Mouse (Mus musculus) heart, postnatal 0 days (tissue): ENCODE results near the gene Arid1a.

Source experiments
- CTCF ChIP-seq: IDR thresholded peaks from 2 replicates; pipeline ENCODE4 v1.5.1; 2016; ENCODE audit warnings: antibody characterized with exemption, control low read depth, low read depth
- EP300 ChIP-seq: IDR thresholded peaks from 2 replicates; pipeline ENCODE4 v1.6.1; 2016; ENCODE audit warnings: antibody characterized with exemption, low read depth

GRCm38 (mm10) chr4:133673666-133674330, 82.8 kb downstream of the Arid1a start:
- TF ChIP-seq CTCF (no peak), EP300 (0 out of 2 replicates have a peak, but pooled peaks have one; percentile 21)
